Mouse (Mus musculus) kidney, postnatal 4 days (tissue): ENCODE data around the gene Siah1a.

Experiments
- DNase-seq, 2 experiments: peaks; one replicate each; pipeline ENCODE4 v3.0.0; 2021; ENCODE audit warnings: mixed read lengths in 2 of 2

Siah1a gene

GRCm38 (mm10) chr8:86744313-86745220 lies 1.2 kb downstream of the Siah1a start:
- DNase-seq: no peak

GRCm38 (mm10) chr8:86742605-86743345 lies 3.0 kb downstream of the Siah1a start:
- DNase-seq: no peak

- DNase-seq: no peak
Measured at GRCm38 (mm10) chr8:86741627-86742026, 4.1 kb downstream of the Siah1a start.

GRCm38 (mm10) chr8:86740899-86741298 lies 4.8 kb downstream of the Siah1a start:
- DNase-seq: no peak

DNA sequence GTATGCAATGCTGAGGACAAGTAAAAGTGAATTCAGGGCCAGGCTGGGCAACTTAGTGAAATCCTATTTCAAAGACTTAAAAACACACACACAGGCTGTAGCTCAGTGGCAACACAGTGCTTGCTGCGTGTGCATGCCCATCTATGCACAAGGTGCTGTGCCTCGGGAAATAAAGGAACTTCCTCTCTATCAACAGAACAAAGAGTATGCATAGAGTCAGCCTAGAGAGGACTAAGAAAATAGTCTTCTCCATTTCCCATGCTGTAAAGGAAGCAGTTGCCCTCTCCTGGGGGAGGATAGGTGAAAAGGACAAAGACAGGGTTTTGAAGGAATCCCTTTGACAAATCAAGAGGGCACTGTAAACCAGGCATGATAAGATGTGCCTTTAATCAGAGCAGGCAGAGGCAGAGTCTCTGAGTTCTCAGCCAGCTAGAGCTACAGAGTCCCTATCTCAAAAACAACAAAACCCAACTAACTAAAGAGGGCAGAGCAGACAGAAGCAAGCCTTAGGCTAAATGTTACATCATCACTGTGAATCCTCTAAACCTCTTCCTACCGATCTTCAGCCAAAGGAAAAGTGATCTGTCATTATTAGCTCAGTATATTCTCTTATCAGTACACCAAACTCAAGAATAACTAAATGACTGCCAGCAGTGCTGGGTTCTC lies 10.2 kb downstream of the Siah1a start:
- no peak for DNase-seq

DNA sequence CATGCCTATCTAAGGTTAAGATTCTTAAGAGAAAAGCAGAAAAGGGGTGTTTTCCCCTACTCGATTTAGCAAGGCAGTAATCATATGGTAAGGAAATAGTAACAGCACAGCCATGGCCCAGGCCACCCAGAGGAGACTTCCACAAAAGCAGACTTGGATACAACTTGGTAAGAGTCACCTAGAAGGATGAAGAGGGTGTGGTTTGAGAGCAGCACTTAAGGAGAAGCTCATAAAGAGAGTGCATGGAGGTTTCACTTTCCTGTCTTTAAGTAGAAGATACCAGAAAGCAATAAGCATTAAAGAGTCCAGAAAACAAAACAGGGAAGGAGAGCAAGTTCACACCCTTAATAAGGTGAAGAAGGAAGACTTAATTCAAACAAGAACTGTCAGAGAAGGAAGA lies 10.8 kb downstream of the Siah1a start:
- no peak for DNase-seq

- no peak for DNase-seq
Measured at GRCm38 (mm10) chr8:86734171-86734570, 11.6 kb downstream of the Siah1a start.

DNA sequence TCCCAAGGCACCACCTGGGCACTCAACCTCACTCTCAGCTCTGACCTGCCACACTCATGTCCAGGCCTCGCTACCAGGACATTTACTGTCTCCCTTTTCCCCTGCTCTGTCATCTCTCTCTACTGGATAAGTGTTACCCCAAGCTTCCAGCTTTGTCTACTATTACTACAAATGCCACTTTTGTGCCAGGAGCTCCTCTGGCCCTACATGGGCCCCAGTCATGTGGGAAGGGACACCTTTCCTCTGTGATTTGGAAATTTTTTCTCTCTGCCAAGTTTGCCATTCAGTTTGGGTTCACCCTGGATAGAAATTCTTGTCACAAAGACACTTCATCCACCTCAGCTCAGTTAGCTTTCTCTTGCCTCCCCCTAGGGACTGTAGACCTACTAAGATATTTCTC lies 14.9 kb downstream of the Siah1a start:
- DNase-seq: no peak

DNA sequence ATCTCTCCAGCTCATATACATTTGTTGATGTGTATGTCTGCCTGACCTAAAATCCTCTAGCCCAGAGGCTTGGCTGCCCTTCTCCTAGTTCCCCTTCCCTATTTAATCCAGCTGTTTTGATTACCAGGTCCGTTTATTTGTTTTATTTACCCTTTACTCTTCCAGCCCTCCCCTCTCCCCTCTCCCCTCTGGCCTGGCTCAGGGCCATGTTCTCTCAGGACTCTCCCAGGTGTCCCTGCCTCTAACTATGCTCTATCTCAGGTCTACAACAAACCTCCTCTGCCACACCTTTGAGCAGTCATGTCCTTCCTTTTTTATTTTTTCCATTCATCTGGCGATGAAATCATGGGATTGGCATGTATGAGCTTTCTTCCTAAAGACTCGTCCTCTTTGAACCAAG lies 15.4 kb downstream of the Siah1a start:
- no peak for DNase-seq

GRCm38 (mm10) chr8:86728224-86728950 lies 17.3 kb downstream of the Siah1a start:
- DNase-seq: peak in 1 of 2 experiments; percentile 20

GRCm38 (mm10) chr8:86726959-86727358 lies 18.8 kb downstream of the Siah1a start:
- no peak for DNase-seq

DNA sequence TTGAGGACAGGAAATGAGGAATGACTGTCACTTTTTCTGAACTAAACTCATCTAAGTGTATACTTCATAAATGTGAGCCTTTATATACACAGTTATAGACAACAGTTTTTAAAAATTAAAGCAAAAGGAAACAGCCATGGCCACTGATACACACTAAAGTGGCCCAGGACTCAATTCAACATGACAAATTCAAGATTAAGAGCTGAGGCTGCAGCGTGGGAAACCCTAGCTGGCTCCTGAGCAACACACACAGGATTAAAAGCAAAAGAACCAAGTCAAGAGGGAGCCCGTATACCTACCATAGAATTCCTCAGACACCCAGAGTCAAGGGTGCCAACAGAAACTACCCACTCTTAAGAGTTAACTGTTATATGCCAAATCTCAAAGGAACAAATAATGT lies 24.2 kb downstream of the Siah1a start:
- DNase-seq: no peak

- DNase-seq: no peak
Measured at GRCm38 (mm10) chr8:86720756-86721459, 24.8 kb downstream of the Siah1a start.

DNA sequence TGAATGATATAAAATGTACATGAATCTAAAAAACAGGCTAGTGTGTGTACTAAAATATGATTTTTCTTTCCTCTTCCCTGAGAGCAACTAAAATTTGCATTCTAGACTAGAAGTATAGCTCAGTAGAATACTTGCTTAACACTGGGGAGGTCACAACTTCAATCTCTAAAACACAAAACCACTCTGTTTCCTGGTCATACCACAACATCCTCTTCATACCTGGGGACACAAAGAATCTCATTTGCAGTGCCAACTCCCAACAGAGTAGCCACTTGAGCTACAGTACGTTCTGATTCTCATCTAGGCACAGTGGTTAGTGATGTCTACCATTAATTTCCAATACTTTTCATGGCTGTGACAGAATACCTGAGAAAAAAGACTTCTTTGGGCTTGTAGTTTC lies 26.4 kb downstream of the Siah1a start:
- no peak for DNase-seq

- no peak for DNase-seq
Measured at GRCm38 (mm10) chr8:86718332-86718994, 27.3 kb downstream of the Siah1a start.

DNA sequence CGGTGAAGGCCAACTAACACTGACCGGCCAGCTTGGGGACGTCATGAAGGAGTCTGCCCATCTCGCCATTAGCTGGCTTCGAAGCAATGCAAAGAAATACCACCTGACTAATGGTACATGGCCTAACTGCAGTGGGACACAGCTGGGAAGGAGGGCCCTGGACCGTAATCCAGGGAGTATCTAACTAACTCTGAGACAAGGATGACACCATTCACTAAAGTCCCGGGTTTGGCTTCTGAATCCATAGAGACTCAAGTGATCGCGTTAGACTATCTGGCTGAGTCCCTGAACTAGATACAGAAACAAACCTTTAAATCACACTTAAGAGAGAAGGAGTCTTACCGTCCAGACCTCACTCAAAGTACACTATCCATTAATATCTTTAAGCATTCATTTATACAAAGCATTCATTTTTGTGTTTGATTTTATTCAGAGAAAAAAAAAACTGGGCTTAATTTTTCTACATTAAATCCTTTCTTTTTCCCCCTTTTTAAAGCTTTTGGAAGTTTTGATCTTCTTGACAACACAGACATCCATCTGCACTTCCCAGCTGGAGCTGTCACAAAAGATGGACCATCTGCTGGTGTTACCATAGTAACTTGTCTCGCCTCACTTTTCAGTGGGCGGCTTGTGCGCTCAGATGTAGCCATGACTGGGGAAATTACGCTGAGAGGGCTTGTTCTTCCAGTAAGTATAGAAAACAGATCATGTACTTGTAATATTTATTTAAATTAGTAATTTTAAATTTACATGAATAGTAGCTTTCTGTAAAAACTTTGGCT lies 32.1 kb downstream of the Siah1a start:
- DNase-seq: peak; percentile 22 to 30

GRCm38 (mm10) chr8:86712594-86712993 lies 33.1 kb downstream of the Siah1a start:
- DNase-seq: no peak

DNA sequence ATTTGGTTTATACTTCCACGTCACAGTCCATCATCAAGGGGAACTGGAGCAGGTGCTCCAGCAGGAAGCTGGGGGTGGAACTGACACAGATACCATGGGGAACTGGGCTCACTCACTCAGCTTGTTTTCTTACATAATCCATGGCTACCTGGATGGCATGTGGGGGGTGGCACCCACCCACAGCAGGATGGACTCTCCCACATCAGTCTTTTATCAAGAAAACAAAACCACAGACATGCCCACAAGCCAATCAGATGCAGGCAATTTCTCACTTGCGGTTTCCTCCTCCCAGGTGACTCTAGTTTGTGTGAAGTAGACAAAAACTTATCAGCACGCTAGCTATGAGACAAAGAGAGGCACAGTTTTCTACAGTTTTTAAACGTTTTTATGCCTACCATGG lies 37.9 kb downstream of the Siah1a start:
- DNase-seq: no peak

- no peak for DNase-seq
Measured at GRCm38 (mm10) chr8:86706756-86707155, 39.0 kb downstream of the Siah1a start.

GRCm38 (mm10) chr8:86705317-86705716 lies 40.4 kb downstream of the Siah1a start:
- no peak for DNase-seq

DNA sequence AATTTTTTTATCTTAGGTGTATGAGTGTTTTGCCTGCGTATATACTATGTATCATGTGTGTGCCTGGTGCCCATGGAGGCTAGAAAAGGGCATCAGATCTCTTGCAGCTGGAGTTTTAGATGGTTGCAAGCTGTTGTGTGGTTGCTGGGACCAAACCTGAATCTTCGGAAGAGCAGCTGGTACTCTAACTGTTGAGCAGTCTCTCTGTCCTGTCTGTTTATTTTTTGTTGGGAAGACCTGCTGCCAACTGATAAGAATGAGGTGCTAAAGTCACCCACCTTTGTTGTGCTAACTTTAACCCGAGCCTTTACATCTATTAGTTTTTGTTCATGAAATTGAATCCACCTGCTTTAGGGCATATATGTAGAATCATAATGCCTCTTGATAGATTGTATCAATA lies 43.3 kb downstream of the Siah1a start:
- no peak for DNase-seq
